Mouse (Mus musculus): ENCODE results near the gene Setd4.

Gene Setd4

GRCm38 (mm10) chr16:93592711-93593110, 11.2 kb downstream of the Setd4 start:
- no peak for DNase-seq (ENCODE audit: extremely low spot score, low read depth, low spot score)

DNA sequence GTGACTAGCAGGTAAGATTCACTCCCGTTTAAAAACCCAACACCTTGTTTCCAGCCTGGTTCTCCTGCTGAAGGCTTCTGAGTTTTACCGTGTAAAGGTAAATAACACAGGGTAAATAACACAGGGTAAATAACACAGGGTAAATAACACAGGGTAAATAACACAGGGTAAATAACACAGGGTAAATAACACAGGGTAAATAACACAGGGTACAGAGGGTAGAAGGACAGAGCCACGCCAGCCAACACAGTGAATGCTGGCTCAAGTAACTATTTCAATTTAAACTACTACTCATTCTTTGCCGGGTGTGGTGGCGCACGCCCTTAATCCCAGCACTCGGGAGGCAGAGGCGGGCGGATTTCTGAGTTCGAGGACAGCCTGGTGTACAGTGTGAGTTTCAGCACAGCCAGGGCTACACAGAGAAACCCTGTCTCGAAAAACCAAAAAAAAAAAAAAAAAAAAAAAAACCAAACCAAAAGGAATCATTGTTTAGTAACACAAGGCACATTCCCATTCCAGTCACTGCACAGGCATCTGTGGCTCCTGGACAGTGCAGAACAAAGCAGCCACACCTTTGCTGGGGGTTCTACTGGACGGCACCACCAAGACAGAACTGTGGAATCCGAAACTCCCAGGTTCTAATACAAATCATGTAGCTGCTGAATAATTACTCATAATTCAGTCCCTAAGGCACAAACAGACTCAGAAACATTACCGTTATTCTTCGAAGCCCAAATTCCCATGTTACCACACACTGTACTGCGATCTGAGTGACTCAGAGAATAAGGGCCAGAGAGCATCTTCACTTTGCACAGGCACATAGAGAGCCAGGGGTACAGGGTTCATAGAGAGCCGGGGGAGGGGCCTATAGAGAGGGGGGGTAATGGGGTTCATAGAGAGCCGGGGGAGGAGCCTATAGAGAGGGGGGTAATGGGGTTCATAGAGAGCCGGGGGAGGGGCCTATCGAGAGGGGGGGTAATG, 12.1 kb downstream of the Setd4 start:
- no peak for DNase-seq (ENCODE audit: extremely low spot score, low read depth, low spot score)

DNA sequence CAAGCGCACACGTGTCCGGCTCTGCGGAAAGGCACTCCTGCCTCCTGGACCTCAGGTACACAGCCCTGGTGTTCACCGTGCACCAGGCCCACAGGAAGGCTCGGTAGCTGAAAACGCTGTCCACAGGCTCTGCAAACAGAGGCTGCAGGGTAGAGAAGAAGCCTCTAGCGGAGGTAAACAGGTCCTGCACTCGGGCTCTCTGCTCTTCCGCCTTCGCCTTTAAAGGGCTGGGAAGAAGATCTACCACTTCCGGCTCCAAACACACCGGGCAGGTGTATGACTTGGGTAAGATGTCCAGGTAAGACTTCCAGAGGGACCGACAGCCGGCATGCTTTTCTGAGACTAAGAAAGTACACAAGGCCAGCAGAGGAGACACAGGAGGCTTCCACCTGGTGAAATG, 12.9 kb downstream of the Setd4 start:
- DNase-seq (ENCODE audit: extremely low spot score, low read depth, low spot score) = no peak

DNA sequence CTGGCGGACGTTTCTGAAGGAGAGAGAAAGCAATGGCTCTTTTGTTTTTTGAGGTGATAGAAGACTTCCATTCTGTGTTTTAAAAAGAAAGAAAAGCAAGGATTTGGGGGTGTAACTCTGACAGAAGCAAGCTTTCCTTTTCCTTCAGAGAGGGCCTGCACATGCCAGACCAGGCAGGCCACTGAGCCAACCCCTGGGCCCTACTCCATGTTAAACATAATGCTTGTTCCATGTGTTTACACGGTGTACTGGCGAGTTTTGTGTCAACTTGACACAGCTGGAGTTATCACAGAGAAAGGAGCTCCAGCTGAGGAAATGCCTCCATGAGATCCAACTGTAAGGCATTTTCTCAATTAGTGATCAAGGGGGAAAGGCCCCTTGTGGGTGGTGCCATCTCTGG, 15.6 kb downstream of the Setd4 start:
- DNase-seq (ENCODE audit: extremely low spot score, low read depth, low spot score) = no peak

DNA sequence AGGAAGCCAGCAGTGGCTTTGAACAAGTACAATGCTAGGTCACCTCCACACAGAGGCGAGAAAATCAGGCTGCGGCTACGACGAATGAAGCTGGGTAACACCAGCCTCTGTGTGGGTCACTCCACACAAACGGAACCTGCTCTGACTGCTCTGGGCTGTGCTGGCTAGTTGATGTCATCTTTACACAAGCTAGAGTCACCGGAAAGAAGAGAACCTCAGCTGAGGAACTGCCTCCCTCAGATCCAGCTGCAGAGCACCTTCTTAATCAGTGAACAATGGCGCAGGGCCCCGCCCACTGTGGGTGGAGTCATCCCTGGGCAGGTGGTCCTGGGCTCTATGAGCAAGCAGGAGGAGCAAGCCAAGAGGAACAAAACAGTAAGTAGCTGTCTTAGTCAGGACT, 17.5 kb downstream of the Setd4 start:
- no peak for DNase-seq (ENCODE audit: extremely low spot score, low read depth, low spot score)

DNA sequence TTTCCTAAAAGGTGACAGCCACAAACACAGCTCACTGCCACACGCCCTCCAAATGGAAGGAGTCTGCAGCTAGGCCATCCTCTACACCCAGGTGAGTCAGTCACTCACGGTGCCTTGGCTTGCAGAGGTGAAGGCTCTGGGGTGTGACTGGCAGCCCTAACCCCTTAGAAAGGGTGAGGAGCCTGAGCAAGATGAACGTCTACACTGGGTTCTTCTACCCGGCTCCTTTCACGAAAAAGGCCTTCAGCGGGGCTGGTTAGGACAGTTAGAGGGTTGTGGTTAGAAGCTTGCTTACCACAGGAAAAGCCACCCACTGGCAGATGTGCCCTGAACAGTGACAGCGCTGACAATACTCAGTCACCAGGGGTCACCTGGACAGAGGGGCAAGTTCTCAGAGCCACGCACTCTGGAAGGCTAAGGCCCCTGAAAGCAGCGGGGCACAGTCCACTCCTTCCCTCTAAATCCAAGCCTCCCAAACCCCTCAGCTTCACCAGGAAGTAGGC, 18.1 kb downstream of the Setd4 start:
- DNase-seq (ENCODE audit: extremely low spot score, low read depth, low spot score) = no peak

GRCm38 (mm10) chr16:93584976-93585702, 18.7 kb downstream of the Setd4 start:
- no peak for DNase-seq (ENCODE audit: extremely low spot score, low read depth, low spot score)

GRCm38 (mm10) chr16:93581125-93581524, 22.7 kb downstream of the Setd4 start:
- no peak for DNase-seq (ENCODE audit: extremely low spot score, low read depth, low spot score)

GRCm38 (mm10) chr16:93578346-93579005, 25.4 kb downstream of the Setd4 start:
- DNase-seq (ENCODE audit: extremely low spot score, low read depth, low spot score) = no peak

DNA sequence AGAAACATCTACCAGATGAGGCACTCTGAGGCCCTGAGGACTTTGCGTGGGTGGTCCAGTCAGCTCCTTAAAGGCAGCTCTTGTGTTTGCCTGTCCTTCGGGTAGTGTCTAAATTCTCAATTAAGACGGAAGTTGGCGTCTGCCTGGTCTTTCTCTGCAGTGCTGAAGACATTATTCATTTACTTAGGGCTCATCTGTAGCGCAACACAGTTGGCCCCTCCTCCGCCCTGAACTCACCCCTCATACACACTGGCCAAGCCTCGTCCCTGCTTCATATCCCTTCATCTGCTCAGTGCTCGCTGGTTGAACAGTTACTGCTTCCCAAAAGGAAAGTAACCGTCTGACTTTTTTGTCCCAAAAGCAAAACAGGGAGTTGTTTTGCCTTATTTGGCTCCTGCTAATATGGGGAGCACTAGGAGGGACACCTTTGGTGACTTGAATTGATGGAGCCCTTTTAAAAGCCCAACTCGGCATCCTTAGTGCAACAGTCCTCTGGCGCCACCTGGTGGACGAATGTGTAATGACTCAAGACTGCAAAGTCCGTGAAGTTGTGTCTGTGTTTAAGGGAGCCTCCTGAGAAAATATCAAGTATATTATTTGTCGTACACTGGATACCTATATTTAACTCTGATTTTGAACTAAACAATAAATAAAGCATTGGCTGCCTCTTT, 27.3 kb downstream of the Setd4 start:
- DNase-seq (ENCODE audit: extremely low spot score, low read depth, low spot score) = peak; percentile 79

DNA sequence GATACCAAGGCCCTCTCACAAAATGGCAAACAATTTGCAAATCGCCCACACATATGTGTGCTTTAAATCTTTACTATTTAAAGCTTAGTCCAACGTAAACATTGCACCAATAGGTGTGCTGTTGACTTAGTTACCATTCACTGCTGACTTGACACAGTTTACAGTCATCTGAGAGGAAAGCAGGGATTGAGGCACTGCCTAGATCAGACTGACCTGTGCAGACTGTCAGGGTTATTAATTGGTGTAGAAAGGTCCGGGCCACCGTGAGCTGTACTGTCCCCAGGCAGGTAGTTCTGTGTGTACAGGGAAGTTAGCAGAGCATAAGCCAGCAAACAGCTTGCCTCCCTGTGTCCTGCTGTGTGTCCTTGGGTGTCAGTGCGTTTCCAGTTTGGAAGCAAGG, 28.3 kb downstream of the Setd4 start:
- DNase-seq (ENCODE audit: extremely low spot score, low read depth, low spot score) = no peak

DNA sequence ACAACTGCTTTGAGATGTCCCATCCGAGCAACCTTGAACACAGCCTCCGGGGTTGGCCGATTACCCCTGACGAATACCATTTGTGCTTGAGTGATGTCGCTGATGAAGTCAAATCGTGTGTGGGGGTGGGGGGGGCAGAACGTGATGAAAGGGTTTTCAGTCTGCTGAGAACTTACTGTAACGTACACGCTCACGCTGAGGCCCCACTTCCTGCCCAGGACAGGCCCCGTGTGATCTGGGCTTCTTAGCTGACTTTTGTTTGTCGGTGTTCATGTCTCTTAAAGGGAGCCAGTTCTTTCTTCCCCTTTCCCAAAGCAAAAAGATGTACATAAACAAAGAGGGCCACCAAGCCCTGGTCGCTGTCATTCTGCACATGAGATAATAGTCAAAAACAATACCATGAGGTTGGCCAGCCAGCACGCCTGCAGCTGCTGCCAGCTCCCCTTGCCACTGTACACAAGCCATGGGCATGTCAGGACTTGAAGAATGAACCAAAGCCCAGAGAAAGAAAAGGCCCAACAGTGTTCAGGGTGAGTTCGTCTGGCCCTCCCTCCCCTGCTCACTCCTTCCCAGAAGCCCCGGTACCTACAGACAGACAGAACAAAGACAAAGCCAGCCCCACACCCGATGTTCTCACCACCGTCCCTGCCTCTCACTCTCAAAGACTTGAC, 29.2 kb downstream of the Setd4 start:
- DNase-seq (ENCODE audit: extremely low spot score, low read depth, low spot score) = no peak

DNA sequence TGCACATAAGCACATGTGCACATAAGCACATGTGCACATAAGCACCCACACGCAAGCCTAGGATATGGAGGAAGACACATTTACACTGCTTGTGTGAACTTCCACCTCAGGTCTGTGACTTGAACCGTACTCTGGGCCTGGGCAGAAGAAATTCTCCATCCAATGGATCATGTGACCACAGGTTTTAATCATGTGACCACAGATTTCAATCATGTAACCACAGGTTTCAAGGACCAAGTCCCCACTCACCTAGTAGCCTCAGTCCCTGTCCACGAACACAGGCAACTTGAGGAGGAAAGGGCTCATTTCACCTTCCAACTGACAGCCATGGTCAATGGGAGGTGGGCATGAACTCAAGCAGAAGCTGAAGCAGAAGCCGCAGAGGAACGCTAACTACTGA, 30.4 kb downstream of the Setd4 start:
- no peak for DNase-seq (ENCODE audit: extremely low spot score, low read depth, low spot score)

GRCm38 (mm10) chr16:93572383-93572782, 31.5 kb downstream of the Setd4 start:
- DNase-seq (ENCODE audit: extremely low spot score, low read depth, low spot score) = no peak

DNA sequence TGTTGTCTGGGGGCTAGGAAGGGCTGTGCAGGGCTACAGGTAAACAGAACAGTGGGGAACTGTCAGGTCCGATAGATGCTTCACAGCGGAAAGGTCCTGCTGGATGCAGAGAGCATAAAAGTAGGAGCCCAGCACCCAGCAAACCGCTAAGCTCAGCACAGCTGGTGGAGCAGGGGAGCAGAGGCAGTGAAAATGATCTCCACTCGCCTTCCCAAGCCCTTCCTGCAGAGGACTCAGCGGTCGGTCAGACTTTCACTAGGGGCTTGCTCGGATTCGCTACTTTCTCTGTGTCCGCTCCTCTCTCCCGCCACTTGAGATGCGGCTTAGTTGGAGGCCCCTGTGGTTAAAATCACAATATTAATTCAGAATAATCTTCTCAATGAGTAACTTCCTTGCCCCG, 45.4 kb downstream of the Setd4 start:
- DNase-seq (ENCODE audit: extremely low spot score, low read depth, low spot score) = no peak

DNA sequence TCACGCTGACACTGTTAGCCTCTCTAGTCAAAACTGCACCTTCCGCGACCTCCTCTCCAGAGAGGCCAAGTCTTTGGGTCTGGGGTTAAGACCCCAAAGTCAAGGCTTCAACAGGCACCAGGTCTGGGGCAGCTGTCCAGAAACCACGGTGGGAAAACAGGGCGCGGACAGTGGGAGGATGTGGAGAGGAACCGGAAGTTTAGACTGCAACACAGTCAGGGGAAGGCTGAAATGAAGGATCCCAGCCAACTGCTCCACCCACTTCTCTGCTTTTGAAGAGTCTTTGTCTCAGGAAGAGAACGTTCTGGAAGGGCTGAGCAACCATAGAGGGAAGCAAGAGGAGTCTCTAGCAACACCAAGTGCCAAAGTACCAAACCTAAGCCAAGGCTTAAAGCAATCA, 46.2 kb downstream of the Setd4 start:
- DNase-seq (ENCODE audit: extremely low spot score, low read depth, low spot score) = no peak

DNA sequence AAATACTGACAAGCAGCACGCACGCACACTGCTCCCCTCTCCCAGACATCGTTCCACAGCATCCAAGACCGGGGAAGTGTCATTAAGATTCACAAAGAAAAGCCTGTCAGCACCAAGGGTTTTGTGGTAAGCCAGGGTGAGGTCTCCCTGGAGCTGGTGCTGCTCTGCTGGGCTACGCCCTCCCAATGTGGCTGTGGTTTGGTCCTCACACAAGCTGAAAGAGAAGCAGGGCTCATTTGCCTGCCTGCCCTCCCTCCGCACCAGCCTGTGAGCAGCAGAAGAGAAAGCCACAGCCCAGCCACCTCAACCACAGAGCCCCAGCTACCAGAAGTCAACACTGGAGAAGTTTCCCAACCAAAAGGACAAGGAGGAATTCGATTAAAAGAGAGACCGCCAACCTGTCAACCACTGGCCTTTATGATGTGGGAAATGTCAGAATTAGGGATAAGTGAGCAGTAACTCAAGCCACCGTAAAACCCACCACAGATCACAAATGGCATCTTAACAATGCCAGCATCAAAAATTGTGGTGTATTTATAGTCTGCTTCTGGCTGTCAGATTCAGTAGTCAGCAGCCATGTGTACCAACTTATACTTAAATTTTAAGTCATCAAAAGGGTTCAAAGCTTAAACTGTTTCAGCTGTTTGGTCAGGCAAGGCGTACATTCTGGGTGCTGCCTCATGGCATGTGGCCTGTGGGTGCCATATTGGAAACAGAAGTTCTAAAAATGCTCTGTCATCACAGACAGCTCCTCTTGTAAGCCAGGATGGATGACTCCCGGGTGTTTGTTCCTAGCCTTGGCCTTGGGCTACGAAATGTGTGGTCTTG, 51.0 kb downstream of the Setd4 start:
- DNase-seq (ENCODE audit: extremely low spot score, low read depth, low spot score) = no peak

DNA sequence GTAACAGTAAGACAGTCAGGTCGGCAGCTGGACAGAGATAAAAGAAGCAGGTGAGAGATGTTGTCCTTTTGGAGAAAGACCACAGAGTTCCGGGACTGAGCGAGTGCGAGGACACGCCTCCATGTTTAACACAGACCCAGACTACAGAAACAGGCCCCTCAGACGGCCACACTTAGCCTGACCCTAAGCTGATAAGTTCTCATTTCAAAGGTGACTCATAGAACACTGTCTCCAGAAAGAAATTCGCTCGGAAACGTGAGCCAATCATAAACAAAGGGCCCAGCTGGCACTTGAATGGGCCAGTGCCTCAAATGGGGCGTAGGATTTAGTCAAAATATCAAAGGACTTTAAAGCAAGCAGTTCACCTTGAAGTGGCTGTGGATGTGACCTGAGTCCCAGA, 54.6 kb downstream of the Setd4 start:
- DNase-seq (ENCODE audit: extremely low spot score, low read depth, low spot score) = no peak

GRCm38 (mm10) chr16:93548045-93548444, 55.8 kb downstream of the Setd4 start:
- DNase-seq (ENCODE audit: extremely low spot score, low read depth, low spot score) = no peak

Measured in hindlimb bud, embryonic 11.5 days (tissue).